Mouse (Mus musculus) limb, embryonic 10.5 days (tissue): ENCODE measurements around the gene Slc25a45. TPM values are rescaled to one million over a fixed set of nuclear protein-coding genes. Genes with fewer than 3 reads are reported as not detected.
A peak's percentile ranks its signal among the peaks of the same experiment; 100 is the strongest.
"Not testable (repeated sequence)": the region's sequence is repeated elsewhere in the genome, so short reads cannot be mapped to it uniquely, and the experiment has no call there.

Experiments
- DNase-seq: peaks from one replicate; pipeline ENCODE4 v3.0.0-alpha.2; 2017; ENCODE audit warnings: low spot score
- H3K27ac ChIP-seq: fragments of 300-500 bp; sonication (generic); 2 replicates; pipeline ENCODE4 v1.5.1; 2016; ENCODE audit warnings: mild to moderate bottlenecking
- H3K27me3 ChIP-seq: fragments of 300-500 bp; sonication (generic); 2 replicates; pipeline ENCODE4 v1.6.1; 2016; ENCODE audit warnings: low read depth, mild to moderate bottlenecking; ENCODE audit not compliant: poor library complexity, severe bottlenecking
- H3K36me3 ChIP-seq: fragments of 300-500 bp; sonication (generic); 2 replicates; pipeline ENCODE4 v1.6.1; 2016; ENCODE audit warnings: mild to moderate bottlenecking, moderate library complexity
- H3K4me1 ChIP-seq: fragments of 300-500 bp; sonication (generic); 2 replicates; pipeline ENCODE4 v1.6.1; 2016
- H3K4me3 ChIP-seq: fragments of 300-500 bp; sonication (generic); 2 replicates; pipeline ENCODE4 v1.5.1; 2016; ENCODE audit warnings: mild to moderate bottlenecking, moderate library complexity
- H3K9me3 ChIP-seq: fragments of 300-500 bp; sonication (generic); replicated peaks from 2 replicates; pipeline ENCODE4 v1.6.1; 2016; ENCODE audit warnings: mild to moderate bottlenecking
- WGBS: fragments of 180-500 bp; shearing (Covaris S2); methylation state at CpG from one replicate; pipeline ENCODE4 v1.1.7; 2016; 5-methylcytosine and 5-hydroxymethylcytosine counted together
- polyA plus RNA-seq: library from polyadenylated mRNA; unstranded; fragments of >200 nt; fragmentation: Nextera tagmentation; extraction: Ambion mirVana; gene quantifications from 2 replicates; pipeline ENCODE4 v1.2.1, GENCODE M21; 2016

Gene Slc25a45
- polyA plus RNA-seq, 1 experiment from 2014 or later = 1.8 TPM

DNA sequence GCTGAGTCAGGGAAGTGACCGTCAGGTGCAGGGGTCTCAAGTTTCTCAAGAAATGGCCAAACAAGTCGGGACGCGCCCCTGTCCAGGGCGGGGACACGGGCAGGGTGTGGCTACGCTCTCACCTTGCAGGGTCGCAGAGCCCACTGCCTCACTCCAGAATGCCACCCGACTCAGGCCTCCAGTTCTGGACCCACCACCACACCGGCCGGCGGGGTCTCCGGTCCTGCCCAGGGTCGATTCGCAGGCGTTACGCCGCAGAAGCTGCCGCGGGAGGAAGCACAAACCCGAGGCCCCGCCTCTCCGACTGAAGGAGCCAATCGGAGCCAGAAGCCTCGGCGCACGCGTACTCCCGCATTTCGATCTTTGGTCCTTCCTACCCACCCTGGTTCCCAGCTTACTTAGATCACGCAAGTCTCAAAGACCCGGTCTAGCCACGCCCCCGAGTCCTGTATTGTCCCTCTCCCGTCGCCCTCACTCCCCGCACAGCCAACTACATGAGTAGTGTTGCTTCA is 2.6 kb upstream of the Slc25a45 start, which contains the start of gene Frmd8:
Gene Frmd8 (minus strand): TSS at position 306 of the 512 bp plus-strand sequence.
- Histone ChIP-seq H3K27me3 (no peaks in the 10 kb centered on the region), H3K4me1 (peaks cover 56% of the 10 kb centered on the region), H3K9me3 (no peaks in the 10 kb centered on the region), H3K4me3 (peak within 1 kb of the TSS; percentile 76), H3K27ac (peak within 1 kb of the TSS; percentile 84), H3K36me3 (peaks cover 24% of the 10 kb centered on the region)
- under 1% methylated on average over 37 of the region's 37 CpGs for WGBS
- DNase-seq = peak; percentile 93

DNA sequence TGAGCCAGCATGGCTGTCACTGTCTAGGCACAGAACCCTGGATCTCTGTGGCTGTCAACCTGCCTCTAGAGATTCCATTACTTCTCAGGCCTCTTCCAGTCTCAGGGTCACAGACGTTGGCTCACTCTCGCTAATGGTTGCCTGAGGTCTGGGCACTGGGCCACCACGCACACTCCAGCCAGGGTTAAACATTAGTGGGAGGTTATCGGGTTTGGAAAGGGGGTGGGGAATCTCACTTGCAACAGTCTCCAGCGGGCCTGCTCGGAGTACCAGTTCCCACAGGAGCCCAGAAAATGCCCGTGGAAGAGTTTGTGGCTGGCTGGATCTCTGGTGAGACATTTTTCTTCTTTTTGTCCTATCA is 734 bp downstream of the Slc25a45 start:
- peaks cover 26% of the 10 kb centered on the region for H3K4me1 ChIP-seq
- no peaks in the 10 kb centered on the region for H3K27me3 ChIP-seq
- 89% methylated on average over 7 of the region's 7 CpGs for WGBS
- H3K27ac ChIP-seq = peak overlapping the region; percentile 9; the same call in 1 of the 2 replicates
- H3K4me3 ChIP-seq = peak overlapping the region; percentile 18; the same call in 1 of the 2 replicates
- DNase-seq = no peak
- 0 out of 2 replicates have a peak, but pooled peaks cover 4% of the 10 kb centered on the region for H3K36me3 ChIP-seq
- no peaks in the 10 kb centered on the region for H3K9me3 ChIP-seq

DNA sequence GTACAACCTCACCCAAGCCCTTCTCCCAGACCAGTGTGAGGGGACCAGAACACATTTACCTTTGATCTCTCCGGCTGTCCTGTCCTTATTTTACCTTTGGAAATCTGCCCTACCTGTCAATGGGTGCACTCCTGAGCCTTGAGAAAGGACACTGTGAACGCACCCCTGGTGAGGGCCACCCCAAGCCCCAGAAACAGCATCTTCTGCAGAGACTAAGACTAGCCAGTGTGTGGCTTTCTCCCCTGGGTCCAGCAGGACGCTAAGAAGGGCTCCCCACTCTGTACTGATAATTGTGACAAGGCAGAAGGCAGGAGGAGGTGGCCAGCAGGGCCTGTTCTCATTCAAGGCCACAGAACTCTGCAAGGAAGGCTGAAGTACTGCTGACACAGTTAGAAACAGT is 1.3 kb downstream of the Slc25a45 start:
- Histone ChIP-seq H3K27me3 (no peaks in the 10 kb centered on the region), H3K9me3 (no peaks in the 10 kb centered on the region), H3K4me1 (peaks cover 22% of the 10 kb centered on the region), H3K36me3 (no peaks in the 10 kb centered on the region), H3K4me3 (no peak overlapping the region), H3K27ac (no peak overlapping the region)
- no peak for DNase-seq
- WGBS = 79% methylated on average over 3 of the region's 3 CpGs

DNA sequence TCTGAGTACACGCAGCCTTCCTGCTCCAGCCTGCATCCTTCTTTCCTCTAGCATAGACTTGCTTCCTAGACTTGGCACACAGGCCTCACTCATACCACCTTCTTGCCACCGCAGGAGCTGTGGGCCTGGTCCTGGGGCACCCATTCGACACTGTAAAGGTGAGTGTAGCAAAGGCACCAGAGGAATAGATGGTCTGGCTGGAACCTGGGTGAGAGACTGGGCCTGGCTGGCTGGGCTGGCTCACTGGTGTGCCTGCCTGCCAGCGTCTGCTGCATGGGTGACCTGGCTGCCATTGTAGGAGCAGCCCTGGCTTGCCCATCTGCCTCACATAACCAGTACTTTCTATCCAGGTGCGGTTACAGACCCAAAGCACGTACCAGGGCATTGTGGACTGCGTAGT is 2.1 kb downstream of the Slc25a45 start:
- H3K27ac ChIP-seq = no peak overlapping the region
- no peak overlapping the region for H3K4me3 ChIP-seq
- H3K4me1 ChIP-seq = peaks cover 14% of the 10 kb centered on the region
- H3K36me3 ChIP-seq = no peaks in the 10 kb centered on the region
- 95% methylated on average over 7 of the region's 7 CpGs for WGBS
- H3K27me3 ChIP-seq = no peaks in the 10 kb centered on the region
- H3K9me3 ChIP-seq = no peaks in the 10 kb centered on the region
- no peak for DNase-seq

DNA sequence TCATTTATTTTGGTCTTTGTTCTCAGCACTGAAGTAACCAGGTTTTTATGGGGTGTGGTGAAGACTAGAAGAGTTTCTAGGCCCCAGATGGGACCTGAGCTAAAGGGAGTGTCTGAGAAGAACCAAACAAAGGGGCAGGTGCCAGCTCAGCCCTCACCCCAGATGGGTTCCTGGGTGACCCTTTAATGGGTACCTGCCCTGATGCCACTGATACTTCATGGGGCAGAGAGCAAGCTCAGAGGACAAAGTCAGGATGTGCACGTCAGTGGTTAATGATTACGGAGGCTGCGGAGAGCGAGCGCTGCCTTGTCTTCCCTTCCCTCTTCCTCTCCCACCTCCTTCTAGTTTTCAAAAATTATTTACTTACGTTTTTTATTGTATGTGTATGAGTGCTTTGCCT is 3.5 kb downstream of the Slc25a45 start:
- Histone ChIP-seq H3K4me3 (no peak overlapping the region), H3K27me3 (no peaks in the 10 kb centered on the region), H3K36me3 (no peaks in the 10 kb centered on the region), H3K27ac (no peak overlapping the region), H3K9me3 (no peaks in the 10 kb centered on the region), H3K4me1 (peaks cover 6% of the 10 kb centered on the region; the same call in 1 of the 2 replicates)
- no peak for DNase-seq
- 93% methylated on average over 6 of the region's 6 CpGs for WGBS

DNA sequence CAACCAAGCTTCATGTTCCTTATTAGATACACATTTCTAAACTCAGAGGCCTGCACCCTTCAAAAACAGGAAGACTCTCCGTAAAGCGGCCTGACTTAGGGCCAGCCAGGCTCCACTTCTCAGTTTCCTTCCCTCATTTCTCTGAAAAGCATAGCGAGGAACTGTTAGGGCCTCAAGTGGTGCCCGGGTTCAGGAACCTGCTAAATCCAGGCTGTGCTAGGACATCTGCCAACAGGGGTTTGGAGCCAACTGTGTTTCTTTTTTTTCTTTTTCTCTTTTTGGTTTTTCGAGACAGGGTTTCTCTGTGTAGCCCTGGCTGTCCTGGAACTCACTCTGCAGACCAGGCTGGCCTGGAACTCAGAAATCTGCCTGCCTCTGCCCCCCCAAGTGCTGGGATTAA is 4.5 kb downstream of the Slc25a45 start:
- H3K4me3 ChIP-seq, H3K27me3 ChIP-seq, H3K4me1 ChIP-seq, H3K9me3 ChIP-seq, H3K27ac ChIP-seq, DNase-seq, H3K36me3 ChIP-seq: not testable (repeated sequence)
- 91% methylated on average over 5 of the region's 5 CpGs for WGBS

DNA sequence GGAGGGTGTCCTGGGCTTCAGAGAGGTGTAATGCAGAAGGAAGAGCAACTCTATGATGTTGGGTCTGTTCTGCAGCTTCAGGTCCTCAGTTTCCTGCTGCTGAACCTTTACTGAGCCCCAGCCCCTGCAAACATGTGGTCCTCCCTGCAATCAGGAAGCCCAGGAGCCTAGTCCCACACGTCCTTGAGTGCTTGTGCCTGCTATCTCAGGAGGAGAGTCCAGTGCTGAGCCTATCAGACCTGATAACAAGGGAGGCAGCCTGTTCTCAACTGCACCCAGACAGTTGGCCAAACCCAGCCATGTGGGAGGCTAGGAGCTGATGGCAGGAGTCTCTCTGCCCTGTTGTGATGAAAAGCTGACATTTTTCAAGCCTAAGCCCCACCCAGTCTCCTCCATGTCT is 6.3 kb downstream of the Slc25a45 start:
- H3K36me3 ChIP-seq = no peaks in the 10 kb centered on the region
- no peaks in the 10 kb centered on the region for H3K9me3 ChIP-seq
- 0 out of 2 replicates have a peak overlapping the region, but pooled peaks have one; percentile 28 for H3K27ac ChIP-seq
- DNase-seq = no peak
- H3K4me1 ChIP-seq = no peaks in the 10 kb centered on the region
- no peaks in the 10 kb centered on the region for H3K27me3 ChIP-seq
- 55% methylated on average over 1 of the region's 1 CpGs for WGBS
- H3K4me3 ChIP-seq = no peak overlapping the region

DNA sequence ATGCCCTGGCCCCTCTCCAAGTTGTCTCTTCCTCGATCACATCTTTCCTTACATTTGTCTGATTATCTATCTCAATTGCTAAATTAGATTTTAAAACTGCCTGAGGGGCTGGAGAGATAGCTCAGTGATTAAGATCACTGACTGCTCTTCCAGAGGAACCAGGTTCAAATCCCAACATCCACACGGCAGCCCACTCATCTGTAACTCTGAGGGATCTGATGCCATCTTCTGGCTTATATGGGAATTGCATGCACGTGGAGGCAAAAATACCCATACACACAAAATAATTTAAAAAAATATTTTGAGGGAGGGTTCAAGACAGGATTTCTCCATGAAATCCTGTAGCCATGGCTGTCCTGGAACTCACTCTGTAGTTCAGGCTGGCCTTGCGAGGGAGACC is 8.2 kb downstream of the Slc25a45 start:
- Histone ChIP-seq H3K27ac (no peak overlapping the region), H3K4me1 (no peaks in the 10 kb centered on the region), H3K9me3 (no peaks in the 10 kb centered on the region), H3K36me3 (no peaks in the 10 kb centered on the region), H3K27me3 (no peaks in the 10 kb centered on the region), H3K4me3 (no peak overlapping the region)
- 58% methylated on average over 4 of the region's 4 CpGs for WGBS
- DNase-seq = no peak

DNA sequence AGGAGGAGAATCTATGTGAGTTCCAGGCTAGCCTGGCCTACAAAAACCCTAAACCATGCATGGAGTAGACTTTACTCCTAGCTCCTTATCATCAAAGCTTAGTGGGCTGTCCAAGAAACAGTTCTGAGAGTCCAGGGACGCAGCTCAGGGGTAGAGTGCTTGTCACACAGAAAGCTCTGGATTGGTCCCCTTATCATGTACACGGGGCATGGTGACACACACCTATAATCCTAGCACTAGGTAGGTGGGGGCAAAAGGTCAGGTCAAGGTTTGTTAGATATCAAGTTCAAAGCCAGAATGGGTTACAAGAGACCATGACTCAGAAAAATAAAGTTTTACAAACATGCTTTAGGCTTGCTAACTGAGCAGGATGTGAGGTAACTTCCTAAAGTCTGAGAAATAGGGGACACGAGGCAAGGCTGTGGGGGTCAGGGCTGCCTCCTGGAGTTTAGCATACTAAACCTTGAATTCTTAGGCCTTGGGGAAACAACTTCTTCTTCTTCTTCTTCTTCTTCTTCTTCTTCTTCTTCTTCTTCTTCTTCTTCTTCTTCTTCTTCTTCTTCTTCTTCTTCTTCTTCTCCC is 9.7 kb downstream of the Slc25a45 start:
- 0 out of 2 replicates have a peak, but pooled peaks cover 7% of the 10 kb centered on the region for H3K4me1 ChIP-seq
- WGBS = 83% methylated on average over 3 of the region's 3 CpGs

DNA sequence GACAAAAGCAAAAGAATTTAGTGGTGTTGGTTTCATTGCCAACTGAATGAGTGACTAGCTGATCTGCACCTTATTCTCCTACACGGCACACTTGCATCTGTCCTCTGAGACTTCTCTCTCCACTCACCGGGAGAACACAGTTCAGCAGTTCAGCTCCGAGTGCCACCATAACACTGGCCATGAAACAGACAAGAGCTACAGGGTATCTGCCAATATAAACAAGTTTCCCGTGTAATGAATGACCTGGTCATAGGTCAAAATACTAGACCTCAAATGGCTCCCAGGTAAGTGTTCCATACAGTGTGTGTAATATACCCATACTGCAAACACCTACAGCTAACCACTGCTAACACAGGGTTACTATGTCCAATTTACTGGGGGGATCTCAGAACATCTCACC is 11.6 kb downstream of the Slc25a45 start:
- Histone ChIP-seq H3K4me1 (peaks cover 23% of the 10 kb centered on the region), H3K9me3 (no peaks in the 10 kb centered on the region), H3K27ac (no peak overlapping the region), H3K36me3 (peaks cover 16% of the 10 kb centered on the region), H3K4me3 (no peak overlapping the region), H3K27me3 (no peaks in the 10 kb centered on the region)
- DNase-seq = no peak
- 77% methylated on average over 4 of the region's 4 CpGs for WGBS

More for the DNA sequence above, 9.7 kb downstream of the Slc25a45 start:
- H3K27me3 ChIP-seq = no peaks in the 10 kb centered on the region
- peaks cover 11% of the 10 kb centered on the region for H3K36me3 ChIP-seq
- H3K9me3 ChIP-seq = no peaks in the 10 kb centered on the region
- no peak overlapping the region for H3K27ac ChIP-seq
- DNase-seq = no peak
- H3K4me3 ChIP-seq = no peak overlapping the region

DNA sequence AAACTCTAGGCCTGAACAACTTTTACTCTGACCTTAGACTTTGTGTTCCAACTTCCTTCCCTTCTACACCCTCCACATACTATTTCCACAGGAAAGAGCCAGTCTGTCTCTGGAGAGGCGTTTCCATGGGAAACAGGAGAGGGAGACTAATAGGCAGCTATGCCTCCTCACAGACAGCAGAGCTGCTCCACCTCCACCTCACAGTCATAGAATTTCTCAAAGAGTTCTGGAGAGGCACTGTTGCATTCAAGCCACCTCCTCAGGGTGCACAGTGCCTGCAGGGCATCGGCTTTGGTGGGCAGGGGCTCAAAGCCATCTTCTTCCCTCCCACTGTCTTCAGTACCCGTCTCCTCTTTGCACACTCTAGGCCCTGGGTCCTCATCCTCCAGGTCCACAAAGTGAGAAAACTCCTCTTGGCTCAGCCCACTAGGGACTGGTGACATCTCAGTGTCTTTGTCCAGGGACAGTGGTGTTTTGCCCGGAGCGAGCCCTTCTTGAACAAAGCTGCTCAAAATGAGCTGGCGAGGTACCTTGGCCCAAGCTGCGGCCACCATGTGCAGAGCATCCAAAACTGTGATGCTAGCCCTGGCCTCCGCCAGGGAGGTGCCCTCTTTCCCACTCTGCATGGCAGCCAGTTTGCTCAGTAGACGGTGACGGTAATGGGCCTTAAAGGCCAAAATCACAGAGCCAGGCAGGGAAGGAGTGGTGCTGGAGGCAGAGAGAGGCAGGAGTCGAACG is 14.1 kb downstream of the Slc25a45 start:
- Histone ChIP-seq H3K27me3 (no peaks in the 10 kb centered on the region), H3K9me3 (no peaks in the 10 kb centered on the region), H3K4me3 (peak overlapping the region; percentile 6; the same call in 1 of the 2 replicates), H3K4me1 (peaks cover 29% of the 10 kb centered on the region), H3K27ac (no peak overlapping the region), H3K36me3 (peaks cover 32% of the 10 kb centered on the region)
- no peak for DNase-seq
- 93% methylated on average over 12 of the region's 12 CpGs for WGBS

DNA sequence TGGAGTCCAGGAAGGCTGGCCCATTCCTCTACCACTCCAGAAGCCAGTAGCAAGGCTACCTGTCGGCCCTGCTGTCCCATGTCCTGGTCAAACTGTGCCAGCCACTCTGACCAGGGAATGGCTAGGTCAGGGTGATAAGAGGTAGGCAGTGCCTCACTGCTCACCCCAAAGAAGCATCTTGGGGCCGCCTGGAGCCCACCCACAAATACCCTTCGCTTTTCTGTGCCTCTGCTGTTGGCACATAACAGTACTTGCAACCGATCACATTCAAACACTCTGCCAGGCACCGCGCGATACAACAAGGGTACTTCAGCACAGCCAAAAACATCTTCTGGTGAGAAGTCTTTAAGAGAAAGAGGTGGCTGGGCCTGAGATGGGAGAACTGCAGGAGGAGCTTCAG is 14.7 kb downstream of the Slc25a45 start:
- 93% methylated on average over 7 of the region's 7 CpGs for WGBS
- Histone ChIP-seq H3K4me3 (peak overlapping the region; percentile 6; the same call in 1 of the 2 replicates), H3K4me1 (peaks cover 29% of the 10 kb centered on the region), H3K36me3 (peaks cover 37% of the 10 kb centered on the region), H3K27ac (no peak overlapping the region), H3K27me3 (no peaks in the 10 kb centered on the region), H3K9me3 (no peaks in the 10 kb centered on the region)
- no peak for DNase-seq

DNA sequence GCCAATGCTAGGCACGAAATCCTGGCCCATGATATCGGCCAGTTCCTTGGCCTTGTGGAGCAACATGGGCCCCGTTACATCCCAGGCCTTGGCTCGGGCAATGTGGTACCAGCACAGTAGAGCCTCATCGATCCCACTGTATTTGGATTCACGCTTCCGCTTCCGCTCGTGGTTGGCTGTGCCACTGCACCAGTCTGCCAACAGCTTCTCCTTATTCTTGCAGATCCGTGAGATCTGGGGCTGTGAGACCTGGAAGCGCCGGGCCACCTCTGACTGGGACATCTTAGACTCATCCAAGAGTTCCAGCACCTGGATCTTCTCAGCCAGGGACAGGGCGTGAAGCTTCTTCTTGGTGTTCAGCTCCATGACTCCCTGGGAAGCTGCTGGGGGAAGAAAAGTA is 15.1 kb downstream of the Slc25a45 start:
- Histone ChIP-seq H3K27me3 (no peaks in the 10 kb centered on the region), H3K36me3 (peaks cover 42% of the 10 kb centered on the region), H3K9me3 (no peaks in the 10 kb centered on the region), H3K4me3 (peak overlapping the region; percentile 73), H3K4me1 (peaks cover 29% of the 10 kb centered on the region), H3K27ac (0 out of 2 replicates have a peak overlapping the region, but pooled peaks have one; percentile 91)
- WGBS = 94% methylated on average over 13 of the region's 13 CpGs
- no peak for DNase-seq
